Mouse (Mus musculus) MEL (cell line): ENCODE data around the gene Hdac7.

ENCODE experiments used
- CTCF ChIP-seq, 3 experiments: IDR thresholded peaks in 2 of 3; conservative IDR thresholded peaks in 1 of 3; 2 replicates each; pipeline ENCODE4 v1.5.1; 2011 to 2012; ENCODE audit warnings: low read length in 3 of 3, low read depth in 2 of 3, mild to moderate bottlenecking in 2 of 3, improper control_type of control experiment in 1 of 3, inconsistent platforms in 1 of 3, mixed read lengths in 1 of 3, moderate library complexity in 1 of 3; ENCODE audit not compliant: control insufficient read depth in 1 of 3, insufficient read depth in 1 of 3, poor library complexity in 1 of 3, severe bottlenecking in 1 of 3
- EP300 ChIP-seq, 2 experiments: IDR thresholded peaks; 2 replicates each; pipeline ENCODE4 v1.6.1; 2011; ENCODE audit warnings: improper control_type of control experiment in 2 of 2, low read length in 2 of 2, low read depth in 1 of 2, mild to moderate bottlenecking in 1 of 2
- MAZ ChIP-seq: IDR thresholded peaks from 2 replicates; pipeline ENCODE4 v1.6.1; 2012; ENCODE audit warnings: low read depth, mild to moderate bottlenecking, inconsistent platforms, low read length, improper control_type of control experiment
- MEF2A ChIP-seq: IDR thresholded peaks from 2 replicates; pipeline ENCODE4 v1.6.1; 2014; ENCODE audit warnings: low read depth, mild to moderate bottlenecking, inconsistent platforms, low read length, improper control_type of control experiment; ENCODE audit not compliant: poor library complexity, insufficient replicate concordance, severe bottlenecking; ENCODE audit errors: extremely low read depth
- NELFE ChIP-seq: IDR thresholded peaks from 2 replicates; pipeline ENCODE4 v1.6.1; 2011; ENCODE audit warnings: low read depth, low read length, improper control_type of control experiment
- POLR2A ChIP-seq, 2 experiments: IDR thresholded peaks; 2 replicates each; pipeline ENCODE4 v1.6.1; 2011 to 2012; ENCODE audit warnings: low read length in 2 of 2, mild to moderate bottlenecking in 2 of 2, control low read depth in 1 of 2, improper control_type of control experiment in 1 of 2, low read depth in 1 of 2, moderate library complexity in 1 of 2; ENCODE audit not compliant: control insufficient read depth in 1 of 2, insufficient read depth in 1 of 2, poor library complexity in 1 of 2
- TCF12 ChIP-seq: IDR thresholded peaks from 2 replicates; pipeline ENCODE4 v1.6.1; 2014; ENCODE audit warnings: low read depth, mild to moderate bottlenecking, inconsistent platforms, low read length, improper control_type of control experiment, moderate library complexity
- ZNF384 ChIP-seq: IDR thresholded peaks from 2 replicates; pipeline ENCODE4 v1.6.1; 2012; ENCODE audit warnings: low read depth, mild to moderate bottlenecking, inconsistent platforms, low read length, improper control_type of control experiment

- TF ChIP-seq NELFE = peak; percentile 22
- TF ChIP-seq CTCF (IDR thresholded peaks at IDR 0.05 in 2 of 3, conservative IDR thresholded peaks at IDR 0.05 in 1 of 3; ENCODE audit: control insufficient read depth in 1 of 3, insufficient read depth in 1 of 3, low read depth in 2 of 3, low read length in 3 of 3, poor library complexity in 1 of 3, severe bottlenecking in 1 of 3) = peak in 1 of 3 experiments; percentile 17; a peak in 3 of 6 replicates
- peak; percentile 2 to 70; a peak in 2 of 4 replicates for TF ChIP-seq EP300 (IDR thresholded peaks at IDR 0.05; ENCODE audit: low read depth in 1 of 2, low read length in 2 of 2)
- peak; percentile 98 for TF ChIP-seq MAZ
- TF ChIP-seq TCF12 = peak; percentile 75
- no peak for TF ChIP-seq ZNF384
- peak; percentile 44 to 48; a peak in 3 of 4 replicates for TF ChIP-seq POLR2A (IDR thresholded peaks at IDR 0.05; ENCODE audit: control insufficient read depth in 1 of 2, insufficient read depth in 1 of 2, low read depth in 1 of 2, low read length in 2 of 2, poor library complexity in 1 of 2)
- TF ChIP-seq MEF2A = 0 out of 2 replicates have a peak, but pooled peaks have one; percentile 11
Measured at GRCm38 (mm10) chr15:97831242-97831986, 12.9 kb downstream of the Hdac7 start.
